Comparison of ENCODE assay signal across 24 mouse cellular contexts in genomic region chr1:105995966-105996365, GRCm38 (mm10). TPM values are rescaled to one million over a fixed set of nuclear protein-coding genes. Genes with fewer than 3 reads are reported as not detected.
DNase-seq lines count a peak whose midpoint lies in the region; ATAC-seq and TF ChIP-seq lines count a peak whose summit lies in the region.
"Had no signal": no experiment of that assay in that cellular context is flagged by ENCODE, and none has a peak within 500 bp of the region (broad histone marks: within the 10 kb centered on the region; RNA-seq: fewer than 3 reads in every experiment).

No protein-coding gene starts in this region.

- H3K27me3 ChIP-seq in spleen, adult 2 months (ENCODE audit: control insufficient read depth, insufficient read depth, low read length), result no peaks in the 10 kb centered on the region
- H3K27me3 ChIP-seq: forebrain, embryonic 13.5 days; hindbrain, embryonic 12.5 days; limb, embryonic 12.5 days; liver, embryonic 13.5 days; lung, embryonic 15.5 days; midbrain, embryonic 13.5 days had no signal

- H3K4me3 ChIP-seq in spleen, adult 2 months (ENCODE audit: extremely low read depth, insufficient read depth, insufficient read length), result no peak overlapping the region
- no peak overlapping the region for H3K4me3 ChIP-seq in bone marrow, adult 2 months (replicated peaks; ENCODE audit: control insufficient read depth, low read depth, low read length)
- H3K4me3 ChIP-seq: forebrain, embryonic 13.5 days; hindbrain, embryonic 12.5 days; layer of hippocampus, adult 2 months; limb, embryonic 12.5 days; liver, embryonic 13.5 days; lung, embryonic 15.5 days; midbrain, embryonic 13.5 days had no signal

- H3K27ac ChIP-seq in spleen, adult 2 months (ENCODE audit: insufficient read depth, low read length), result 0 out of 2 replicates have a peak overlapping the region, but pooled peaks have one; percentile 7
- peak overlapping the region; percentile 12; the same call in 1 of the 2 replicates for H3K27ac ChIP-seq in bone marrow, adult 2 months (ENCODE audit: control insufficient read depth, insufficient read depth, low read depth, low read length, poor library complexity)
- H3K27ac ChIP-seq: forebrain, embryonic 13.5 days; hindbrain, embryonic 12.5 days; layer of hippocampus, adult 2 months; limb, embryonic 12.5 days; liver, embryonic 13.5 days; lung, embryonic 15.5 days; macrophage; midbrain, embryonic 13.5 days had no signal

- H3K4me1 ChIP-seq in spleen, adult 2 months (ENCODE audit: control insufficient read depth, insufficient read depth, insufficient read length), result peaks cover 14% of the 10 kb centered on the region
- peaks cover 7% of the 10 kb centered on the region for H3K4me1 ChIP-seq in bone marrow, adult 2 months (ENCODE audit: control insufficient read depth, insufficient read depth, low read length)

- peak; percentile 20 for DNase-seq in CD4-positive, CD25-positive, alpha-beta regulatory T cell, adult 2 months (ENCODE audit: low read depth, low spot score)
- no peak for DNase-seq in spleen, adult 2 months (ENCODE audit: low read depth in 1 of 2, low spot score in 2 of 2)
- DNase-seq in spleen, adult 18-20 months, result no peak
- no peak for DNase-seq in Muller cell, postnatal 12 days (ENCODE audit: inconsistent ontology term)
- no peak for DNase-seq in urinary bladder, postnatal 14 days (ENCODE audit: low spot score)
- DNase-seq in lung, postnatal 14 days, result no peak
- DNase-seq: adrenal gland, postnatal 10 days; cerebellum, adult 8-10 months; cerebellum, postnatal 36 days; heart, postnatal 14 days; kidney, postnatal 25 days; liver, embryonic 13.5 days; right cerebral cortex, postnatal 4 days; thymus, adult 2 months had no signal

- H3K36me3 ChIP-seq in spleen, adult 2 months (ENCODE audit: control insufficient read depth, insufficient read depth, low read length), result no peaks in the 10 kb centered on the region
- H3K36me3 ChIP-seq: hindbrain, embryonic 12.5 days; limb, embryonic 12.5 days; lung, embryonic 15.5 days; midbrain, embryonic 13.5 days had no signal

- ATAC-seq in CD4-positive, CD25-positive, alpha-beta regulatory T cell, adult 4 months, result no peak
- ATAC-seq: forebrain, embryonic 13.5 days; intestine, postnatal 0 days; midbrain, embryonic 13.5 days had no signal

- TF ChIP-seq CTCF in spleen, adult 2 months (IDR thresholded peaks at IDR 0.05; ENCODE audit: extremely low read depth, insufficient read depth, insufficient read length, insufficient replicate concordance), result no peak
- TF ChIP-seq CTCF in bone marrow, adult 2 months (IDR thresholded peaks at IDR 0.05; ENCODE audit: control insufficient read depth, insufficient read depth, low read length), result no peak

- WGBS in spleen, adult 2 months, result 23% methylated on average over 2 of the region's 2 CpGs
- 7% methylated on average over 2 of the region's 2 CpGs for WGBS in bone marrow, adult 2 months

- TF ChIP-seq POLR2A in spleen, adult 2 months (IDR thresholded peaks at IDR 0.05; ENCODE audit: low read depth, low read length), result no peak
- no peak for TF ChIP-seq POLR2A in bone marrow, adult 2 months (IDR thresholded peaks at IDR 0.05; ENCODE audit: borderline replicate concordance, control insufficient read depth, low read depth, low read length)

RNA-seq across cellular contexts. Expression of gene Zcchc2, which starts 5.8 kb away (rescaled TPM):
- 1 to 10 TPM; 7.3 to 8.8 TPM for polyA plus RNA-seq in CD4-positive, CD25-positive, alpha-beta regulatory T cell, adult 4 months (2017; shearing (Covaris generic))
- polyA plus RNA-seq in spleen, adult 2 months (2012; rRNA removed), result 16.9 and 20.0 TPM in 2 replicates
- 4.3 and 8.1 TPM in 2 replicates for polyA plus RNA-seq in bone marrow, adult 2 months (2011; ENCODE audit: insufficient read depth, insufficient read length, low replicate concordance, missing spikeins)
